Mouse (Mus musculus) T-cell, adult 2 months (primary cell): ENCODE data around the gene Ccdc115.
A peak's percentile ranks its signal among the peaks of the same experiment; 100 is the strongest.

Experiments used
- DNase-seq: peaks from one replicate; pipeline ENCODE4 v3.0.0; 2022; ENCODE audit warnings: low spot score

Ccdc115 gene

GRCm38 (mm10) chr1:34439215-34439960, at the start of gene Ccdc115, which contains the start of gene Imp4:
Gene Ccdc115, minus strand, starts transcription at chr1:34439672.
Gene Imp4, plus strand, starts transcription at chr1:34439851.
- DNase-seq, result peak; percentile 96

GRCm38 (mm10) chr1:34487383-34487782, 47.9 kb upstream of the Ccdc115 start:
- DNase-seq, result no peak

GRCm38 (mm10) chr1:34485461-34486188, 46.2 kb upstream of the Ccdc115 start:
- peak; percentile 72 for DNase-seq

DNA sequence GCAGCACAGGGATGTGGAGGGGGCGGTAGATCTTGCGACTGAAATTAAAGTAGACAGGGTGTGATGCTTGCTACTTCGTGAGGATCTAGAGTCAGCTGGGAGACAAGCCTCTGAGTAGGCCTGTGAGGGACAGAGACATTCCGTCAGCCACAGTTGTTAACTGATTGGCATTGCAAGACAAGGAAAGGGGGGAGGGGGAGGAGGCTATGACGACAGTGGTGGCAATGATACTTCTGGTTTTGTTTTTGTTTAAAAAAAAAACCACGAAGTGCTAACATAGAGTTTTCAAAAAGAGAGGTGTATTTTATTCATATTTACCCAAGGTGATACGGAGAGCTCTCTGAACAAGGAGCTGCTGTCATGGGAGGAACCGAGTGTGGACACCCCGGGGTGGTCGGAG, 45.0 kb upstream of the Ccdc115 start:
- DNase-seq, result peak; percentile 41

- DNase-seq, result no peak
These were observed 42.6 kb upstream of the Ccdc115 start for GRCm38 (mm10) chr1:34481920-34482669.

DNA sequence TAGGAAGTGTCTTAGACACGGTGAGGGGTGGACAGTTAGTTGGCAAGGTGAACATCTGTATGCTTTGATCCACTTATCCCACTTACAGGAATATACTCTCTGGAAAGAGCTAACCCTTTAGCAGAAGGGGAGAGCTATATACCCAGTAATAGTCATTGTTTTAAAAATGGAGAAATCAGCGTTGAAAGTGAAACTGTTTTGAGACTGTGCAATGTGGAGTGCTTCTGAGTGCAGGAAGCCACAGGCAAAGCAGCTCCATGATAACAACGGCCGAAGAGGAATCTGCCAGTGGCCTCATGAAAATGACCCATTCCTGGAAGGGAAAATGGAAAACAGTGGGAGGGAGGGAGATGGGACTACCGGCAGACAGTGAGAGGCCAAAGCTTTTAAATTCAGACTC, 41.3 kb upstream of the Ccdc115 start:
- no peak for DNase-seq

GRCm38 (mm10) chr1:34478891-34479655, 39.6 kb upstream of the Ccdc115 start:
- DNase-seq, result peak; percentile 60

- DNase-seq, result peak; percentile 72
These were observed 33.2 kb upstream of the Ccdc115 start for GRCm38 (mm10) chr1:34472427-34473300.

DNA sequence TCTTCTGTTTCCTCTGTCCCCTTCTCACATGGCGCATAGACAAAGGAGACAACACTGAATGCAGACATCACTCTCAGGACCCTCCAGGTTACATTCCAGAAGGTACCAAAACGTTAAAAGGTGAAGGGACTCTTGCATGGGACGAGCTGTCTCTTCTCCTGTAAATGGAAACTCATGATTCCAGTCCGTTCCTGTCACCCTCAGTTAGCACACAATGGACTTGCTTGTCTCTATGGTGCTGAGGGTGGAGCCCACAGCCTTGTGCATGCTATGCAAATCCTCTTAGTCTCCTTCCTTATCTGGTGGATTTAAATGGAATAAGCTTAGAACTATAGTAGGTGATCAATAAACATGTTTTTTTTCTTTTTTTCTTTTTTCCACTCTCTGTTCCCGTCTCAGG, 30.3 kb upstream of the Ccdc115 start:
- no peak for DNase-seq

DNA sequence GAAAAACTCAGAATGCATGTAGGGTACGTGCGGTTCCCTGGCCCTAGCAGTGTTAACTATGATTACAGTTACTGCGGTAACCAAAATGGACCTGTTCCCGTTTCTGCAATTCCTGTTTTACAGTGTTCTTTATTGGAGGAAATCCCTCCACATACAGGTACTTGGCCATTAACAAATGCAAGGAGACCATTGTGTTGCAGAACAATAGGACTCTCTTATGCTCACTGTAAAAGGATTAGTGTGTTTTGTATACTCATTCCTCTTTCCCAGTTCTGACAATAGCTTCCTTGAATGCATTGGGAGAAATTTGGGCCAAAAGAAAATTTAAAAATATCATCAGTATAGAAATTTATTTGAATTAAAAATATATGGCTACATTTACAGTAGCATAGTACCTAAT, 29.0 kb upstream of the Ccdc115 start:
- DNase-seq, result no peak

DNA sequence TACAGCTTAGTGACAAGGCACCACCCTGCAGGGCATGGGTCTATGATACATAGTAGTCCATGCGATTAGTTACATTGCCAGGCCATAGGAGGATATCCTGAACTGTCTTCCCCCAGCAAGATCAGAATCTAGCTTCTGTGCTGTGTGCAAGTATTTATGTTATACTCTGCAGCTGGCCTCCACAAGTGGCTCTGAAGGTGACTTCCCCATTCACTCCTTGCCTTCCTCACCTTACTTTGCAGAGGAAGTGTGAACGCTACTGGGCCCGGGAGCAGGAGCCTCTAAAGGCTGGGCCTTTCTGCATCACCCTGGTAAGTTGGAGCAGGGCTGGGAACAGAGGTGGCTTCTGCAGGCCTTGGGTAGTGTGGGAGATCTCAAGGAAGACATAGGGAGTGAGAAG, 28.6 kb upstream of the Ccdc115 start:
- DNase-seq, result no peak

GRCm38 (mm10) chr1:34465445-34465844, 26.0 kb upstream of the Ccdc115 start:
- DNase-seq, result no peak

DNA sequence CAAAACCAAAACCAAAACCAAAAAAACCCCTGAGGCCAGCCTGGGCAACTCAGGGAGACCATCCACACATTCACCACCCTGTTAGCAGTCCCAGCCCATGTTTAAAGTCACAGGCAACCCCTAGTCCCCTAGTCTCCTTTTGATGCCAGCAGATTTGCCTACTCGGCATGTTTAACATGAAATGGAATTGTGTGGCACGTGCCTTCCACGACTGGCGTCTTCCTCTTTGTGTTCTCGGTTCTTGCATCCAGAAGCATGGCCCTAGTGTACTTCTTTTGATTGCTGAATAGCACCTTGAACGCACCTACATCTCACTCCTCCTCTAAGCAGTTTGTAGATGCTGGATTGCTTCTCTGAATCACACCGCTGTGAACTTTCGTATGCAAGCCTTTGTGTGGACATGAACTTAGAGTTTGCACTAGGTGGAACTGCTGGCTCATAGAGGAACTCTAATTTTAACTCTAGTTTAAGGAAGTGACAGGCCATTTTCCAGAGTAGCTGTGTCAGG, 24.9 kb upstream of the Ccdc115 start:
- DNase-seq, result no peak

GRCm38 (mm10) chr1:34462766-34463165, 23.3 kb upstream of the Ccdc115 start:
- DNase-seq, result peak; percentile 75

- peak; percentile 27 for DNase-seq
These were observed 20.6 kb upstream of the Ccdc115 start for GRCm38 (mm10) chr1:34460061-34460441.

- DNase-seq, result peak; percentile 74
These were observed 20.0 kb upstream of the Ccdc115 start, which contains the start of gene Ptpn18 for GRCm38 (mm10) chr1:34459284-34460060. Gene Ptpn18, plus strand, starts transcription at chr1:34459762.

- DNase-seq, result peak; percentile 24
These were observed 19.0 kb upstream of the Ccdc115 start for GRCm38 (mm10) chr1:34458431-34458830.

DNA sequence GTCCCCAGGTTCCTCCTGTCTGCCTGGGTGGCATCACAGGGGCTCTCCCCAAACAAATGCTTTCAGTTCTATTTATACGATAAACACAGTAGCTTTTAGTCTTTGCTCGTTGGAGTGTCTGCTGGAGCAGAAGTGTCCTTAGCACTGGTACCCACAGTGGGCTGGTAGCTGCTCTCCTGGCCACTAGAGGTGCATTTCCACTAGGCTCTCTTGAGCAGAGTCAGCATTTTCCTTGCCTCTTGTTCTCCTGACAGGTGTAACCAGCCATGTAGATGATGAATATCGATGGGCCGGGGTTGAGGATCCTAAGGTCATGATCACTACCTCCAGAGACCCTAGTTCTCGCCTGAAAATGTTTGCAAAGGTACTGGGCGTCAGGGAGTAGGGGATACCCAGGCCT, 3.7 kb upstream of the Ccdc115 start:
- no peak for DNase-seq

DNA sequence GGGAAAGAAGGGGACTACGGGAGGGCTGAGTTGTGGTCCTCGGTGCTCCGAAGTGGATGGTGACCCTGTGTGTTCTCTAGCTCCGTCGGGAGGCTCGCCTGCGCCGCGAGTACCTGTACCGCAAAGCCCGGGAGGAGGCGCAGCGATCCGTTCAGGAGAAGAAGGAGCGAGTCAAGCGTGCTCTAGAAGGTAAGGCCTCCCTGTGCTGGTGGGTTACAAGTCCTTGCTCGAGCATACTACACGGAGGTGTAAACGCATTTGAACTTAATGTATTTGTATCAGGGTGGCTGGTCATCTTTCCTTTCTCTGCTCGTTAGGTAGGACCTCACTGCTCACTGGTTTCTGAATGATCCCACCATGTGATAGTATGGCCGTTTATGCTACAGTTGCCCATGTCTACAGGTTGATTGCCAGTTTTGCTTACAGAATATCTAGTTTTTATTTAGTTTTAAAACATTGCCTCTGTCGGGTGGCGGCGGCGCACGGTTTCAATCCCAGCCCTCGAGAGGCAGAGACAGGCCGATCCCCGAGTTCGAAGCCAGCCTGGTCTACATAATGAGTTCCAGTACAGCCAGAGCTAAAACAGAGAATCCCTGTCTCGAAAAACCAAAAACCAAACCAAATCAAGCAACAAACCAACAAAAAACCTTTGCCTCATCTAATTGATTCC, 624 bp upstream of the Ccdc115 start:
- no peak for DNase-seq
